In the genomic region with DNA sequence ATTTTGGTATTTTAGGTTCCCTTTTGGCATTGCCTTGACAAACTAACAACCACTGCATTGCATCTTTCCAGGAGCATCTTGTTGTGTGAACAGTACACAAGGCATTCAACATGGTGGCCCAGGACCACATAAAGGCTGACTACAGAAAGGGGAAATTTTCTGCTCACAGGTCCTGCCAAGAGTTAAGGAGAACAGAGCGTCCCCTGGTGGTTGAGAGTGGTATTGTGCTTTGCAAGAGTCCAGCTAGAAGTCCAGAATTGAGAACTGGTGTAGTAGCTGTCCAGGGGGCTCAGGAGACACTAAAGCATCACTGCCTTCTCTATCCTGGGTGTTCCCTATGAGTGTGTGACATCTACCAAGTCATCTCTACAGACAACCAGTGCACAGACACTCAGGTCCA, we compare ENCODE assay signal across 9 mouse cellular contexts. TPM values are rescaled to one million over a fixed set of nuclear protein-coding genes. Genes with fewer than 3 reads are reported as not detected.
A peak's percentile ranks its signal among the peaks of the same experiment; 100 is the strongest.
DNase-seq lines count a peak whose midpoint lies in the region; ATAC-seq and TF ChIP-seq lines count a peak whose summit lies in the region.
"Had no signal": no experiment of that assay in that cellular context is flagged by ENCODE, and none has a peak within 500 bp of the region (broad histone marks: within the 10 kb centered on the region; RNA-seq: fewer than 3 reads in every experiment).

No protein-coding gene starts in this region.

- H3K4me1 ChIP-seq in E14TG2a.4 (replicated peaks; ENCODE audit: low read depth, low read length): no peaks in the 10 kb centered on the region

- no peaks in the 10 kb centered on the region for H3K36me3 ChIP-seq in E14TG2a.4 (ENCODE audit: insufficient read depth, low read length)

- peak; percentile 100 for TF ChIP-seq CTCF in E14TG2a.4 (conservative IDR thresholded peaks at IDR 0.05; ENCODE audit: low read length)

- peaks cover 6% of the 10 kb centered on the region for H3K9me3 ChIP-seq in E14TG2a.4 (ENCODE audit: low read length)
- H3K9me3 ChIP-seq: megakaryocyte, embryonic 14.5 days had no signal

- no peak overlapping the region for H3K4me3 ChIP-seq in E14TG2a.4 (replicated peaks; ENCODE audit: low read length)
- H3K4me3 ChIP-seq: megakaryocyte, embryonic 14.5 days had no signal

- DNase-seq in layer of hippocampus, adult 11-12 months (ENCODE audit: low spot score): peak; percentile 33
- DNase-seq in layer of hippocampus, adult 9-10 months (ENCODE audit: low spot score): no peak
- DNase-seq in ZHBTc4 (ENCODE audit: low read depth, low spot score): peak; percentile 79
- DNase-seq in cerebellum, postnatal 25 days: peak; percentile 17 to 43
- peak; percentile 66 for DNase-seq in kidney, postnatal 10 days

- peak; percentile 47; the same call in 1 of the 2 replicates for ATAC-seq in megakaryocyte-erythroid progenitor cell, adult 5-6 weeks (replicated peaks; ENCODE audit: low FRiP score, low TSS enrichment, poor library complexity, severe bottlenecking)
- no peak for ATAC-seq in megakaryocyte, adult 5-6 weeks (ENCODE audit: poor library complexity, severe bottlenecking)

- peaks cover 13% of the 10 kb centered on the region for H3K27me3 ChIP-seq in E14TG2a.4 (ENCODE audit: insufficient read depth, low read length)

RNA-seq across cellular contexts. Expression of a gene that starts 49.0 kb away (rescaled TPM):
- total RNA-seq in megakaryocyte-erythroid progenitor cell, adult 5-6 weeks (2014; fragmentation: Nextera tagmentation): not detected in 2 replicates
- total RNA-seq in megakaryocyte-erythroid progenitor cell, adult 5-6 weeks (2017): 0.80 TPM in 1 of 2 replicates, not detected in the other
- 0.11 TPM in 1 of 2 replicates, not detected in the other for total RNA-seq in megakaryocyte, adult 5-6 weeks (2015)
- not detected in 2 replicates for total RNA-seq in megakaryocyte, adult 5-6 weeks (2017)
